Mouse (Mus musculus) C2C12 (cell line): ENCODE results near the gene Pbxip1.

ENCODE experiments used
- CEBPB ChIP-seq: IDR thresholded peaks from one replicate; pipeline ENCODE4 v1.6.1; 2011; ENCODE audit warnings: low read depth, mild to moderate bottlenecking, control low read depth, moderate library complexity
- CTCF ChIP-seq: IDR thresholded peaks from one replicate; pipeline ENCODE4 v1.5.1; 2011; ENCODE audit not compliant: control insufficient read depth, insufficient read depth, insufficient read length
- FOSL1 ChIP-seq: IDR thresholded peaks from one replicate; pipeline ENCODE4 v1.8.0; 2011; ENCODE audit warnings: mild to moderate bottlenecking, low read length; ENCODE audit not compliant: poor library complexity, insufficient read depth, severe bottlenecking
- MAX ChIP-seq: IDR thresholded peaks from one replicate; pipeline ENCODE4 v1.6.1; 2011; ENCODE audit warnings: mild to moderate bottlenecking, control low read depth
- MYOD1 ChIP-seq: IDR thresholded peaks from one replicate; pipeline ENCODE4 v1.6.1; 2011; ENCODE audit warnings: low read depth; ENCODE audit not compliant: control insufficient read depth, insufficient read length
- MYOG ChIP-seq: IDR thresholded peaks from one replicate; pipeline ENCODE4 v1.6.1; 2011; ENCODE audit not compliant: control insufficient read depth, insufficient read length; ENCODE audit errors: extremely low read depth
- USF1 ChIP-seq: IDR thresholded peaks from one replicate; pipeline ENCODE4 v1.6.1; 2011; ENCODE audit warnings: low read depth, mild to moderate bottlenecking, control low read depth, moderate library complexity

DNA sequence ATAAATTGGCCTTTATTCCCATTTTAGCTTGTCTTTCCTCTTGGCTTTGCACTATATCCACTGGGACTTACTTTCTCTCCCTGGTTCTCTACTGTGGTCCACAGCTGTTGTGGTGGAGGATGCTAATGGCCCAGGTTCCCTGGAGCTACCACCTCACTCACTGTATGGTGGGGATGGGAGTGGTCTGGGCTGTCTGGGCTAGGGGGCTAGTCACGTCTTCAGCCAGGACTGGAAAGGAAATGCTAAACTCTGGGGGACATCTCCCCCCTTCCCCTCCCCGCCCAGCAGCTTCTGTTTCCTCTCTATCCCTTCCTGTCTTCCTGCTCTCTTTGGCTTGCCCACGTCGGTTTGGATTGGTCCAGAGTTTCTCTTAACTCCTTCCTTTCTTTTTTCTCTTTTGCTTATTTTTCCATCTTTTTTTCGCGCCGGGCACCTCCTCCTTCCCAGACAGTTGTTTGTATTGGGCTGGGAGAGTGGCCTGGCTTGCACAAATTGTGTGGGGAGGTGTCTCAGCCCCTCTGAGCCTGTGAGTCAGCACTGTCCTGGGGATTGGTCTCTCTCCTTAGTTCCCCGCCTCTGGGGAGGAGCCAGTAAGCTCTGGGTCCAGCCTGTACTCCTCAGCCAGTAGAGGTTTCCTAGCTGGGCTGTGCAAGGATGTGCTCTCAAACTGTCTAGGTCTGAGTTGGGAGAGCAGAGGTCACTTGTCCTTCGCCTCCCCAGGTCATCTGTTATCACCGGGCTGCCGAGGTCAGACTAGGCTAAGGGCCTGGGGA, 15.3 kb upstream of the Pbxip1 start:
- TF ChIP-seq CTCF (no peak), CEBPB (no peak), FOSL1 (no peak), USF1 (no peak), MAX (no peak), MYOD1 (no peak), MYOG (no peak)
